Mouse (Mus musculus): ENCODE data around the gene Sct. TPM values are rescaled to one million over a fixed set of nuclear protein-coding genes. Genes with fewer than 3 reads are reported as not detected.

Sct gene
- polyA plus RNA-seq, 1 experiment from 2014 or later: 1.6 TPM

GRCm38 (mm10) chr7:141304537-141304936 lies 25.6 kb upstream of the Sct start:
- WGBS: 84% methylated on average over 4 of the region's 4 CpGs
- H3K4me3 ChIP-seq: no peak overlapping the region
- H3K4me1 ChIP-seq (replicated peaks): no peaks in the 10 kb centered on the region
- H3K4me2 ChIP-seq: no peak overlapping the region
- no peaks in the 10 kb centered on the region for H3K27me3 ChIP-seq
- no peaks in the 10 kb centered on the region for H3K9me3 ChIP-seq (replicated peaks)
- H3K27ac ChIP-seq: no peak overlapping the region
- no peak for ATAC-seq (replicated peaks; ENCODE audit: insufficient number of reproducible peaks, insufficient read depth, low FRiP score, low read depth)
- H3K9ac ChIP-seq: no peak overlapping the region
- H3K36me3 ChIP-seq: peaks cover 81% of the 10 kb centered on the region

- Histone ChIP-seq H3K27me3 (no peaks in the 10 kb centered on the region), H3K4me1 (replicated peaks) (no peaks in the 10 kb centered on the region), H3K4me3 (no peak overlapping the region), H3K27ac (no peak overlapping the region), H3K9ac (no peak overlapping the region), H3K9me3 (replicated peaks) (no peaks in the 10 kb centered on the region), H3K4me2 (no peak overlapping the region), H3K36me3 (peaks cover 73% of the 10 kb centered on the region)
- no peak for ATAC-seq (replicated peaks; ENCODE audit: insufficient number of reproducible peaks, insufficient read depth, low FRiP score, low read depth)
- WGBS: 84% methylated on average over 1 of the region's 1 CpGs
Measured at GRCm38 (mm10) chr7:141302702-141303268, 23.9 kb upstream of the Sct start.

GRCm38 (mm10) chr7:141301386-141301785 lies 22.5 kb upstream of the Sct start:
- no peaks in the 10 kb centered on the region for H3K4me1 ChIP-seq (replicated peaks)
- no peak overlapping the region for H3K4me2 ChIP-seq
- H3K9ac ChIP-seq: no peak overlapping the region
- H3K36me3 ChIP-seq: peaks cover 61% of the 10 kb centered on the region
- H3K9me3 ChIP-seq (replicated peaks): no peaks in the 10 kb centered on the region
- WGBS: 95% methylated on average over 9 of the region's 9 CpGs
- no peak for ATAC-seq (replicated peaks; ENCODE audit: insufficient number of reproducible peaks, insufficient read depth, low FRiP score, low read depth)
- H3K4me3 ChIP-seq: no peak overlapping the region
- no peaks in the 10 kb centered on the region for H3K27me3 ChIP-seq
- no peak overlapping the region for H3K27ac ChIP-seq

- WGBS: 92% methylated on average over 8 of the region's 8 CpGs
- peaks cover 7% of the 10 kb centered on the region for H3K4me1 ChIP-seq (replicated peaks)
- ATAC-seq (replicated peaks; ENCODE audit: insufficient number of reproducible peaks, insufficient read depth, low FRiP score, low read depth): no peak
- no peak overlapping the region for H3K9ac ChIP-seq
- H3K9me3 ChIP-seq (replicated peaks): no peaks in the 10 kb centered on the region
- H3K4me2 ChIP-seq: no peak overlapping the region
- peaks cover 43% of the 10 kb centered on the region for H3K36me3 ChIP-seq
- no peak overlapping the region for H3K4me3 ChIP-seq
- H3K27ac ChIP-seq: no peak overlapping the region
- peaks cover 19% of the 10 kb centered on the region for H3K27me3 ChIP-seq
Measured at GRCm38 (mm10) chr7:141299175-141299574, 20.2 kb upstream of the Sct start.

- Histone ChIP-seq H3K36me3 (peaks cover 35% of the 10 kb centered on the region), H3K9me3 (replicated peaks) (no peaks in the 10 kb centered on the region), H3K4me1 (replicated peaks) (peaks cover 18% of the 10 kb centered on the region), H3K4me2 (no peak overlapping the region), H3K4me3 (no peak overlapping the region), H3K27ac (no peak overlapping the region), H3K27me3 (peaks cover 30% of the 10 kb centered on the region), H3K9ac (no peak overlapping the region)
- 74% methylated on average over 3 of the region's 3 CpGs for WGBS
- ATAC-seq (replicated peaks; ENCODE audit: insufficient number of reproducible peaks, insufficient read depth, low FRiP score, low read depth): no peak
Measured at GRCm38 (mm10) chr7:141297926-141298650, 19.2 kb upstream of the Sct start.

GRCm38 (mm10) chr7:141294479-141294878 lies 15.5 kb upstream of the Sct start:
- peak overlapping the region; percentile 72 for H3K4me2 ChIP-seq
- H3K36me3 ChIP-seq: 0 out of 2 replicates have a peak, but pooled peaks cover 3% of the 10 kb centered on the region
- ATAC-seq (replicated peaks; ENCODE audit: insufficient number of reproducible peaks, insufficient read depth, low FRiP score, low read depth): no peak
- WGBS: 2% methylated on average over 18 of the region's 22 CpGs
- H3K9ac ChIP-seq: no peak overlapping the region
- H3K4me3 ChIP-seq: peak overlapping the region; percentile 42
- peaks cover 28% of the 10 kb centered on the region for H3K4me1 ChIP-seq (replicated peaks)
- H3K27me3 ChIP-seq: peaks cover 56% of the 10 kb centered on the region
- no peak overlapping the region for H3K27ac ChIP-seq
- H3K9me3 ChIP-seq (replicated peaks): no peaks in the 10 kb centered on the region

GRCm38 (mm10) chr7:141293852-141294471 lies 15.0 kb upstream of the Sct start:
- 1% methylated on average over 51 of the region's 53 CpGs for WGBS
- 0 out of 2 replicates have a peak, but pooled peaks have one; percentile 27 for ATAC-seq (replicated peaks; ENCODE audit: insufficient number of reproducible peaks, insufficient read depth, low FRiP score, low read depth)
- Histone ChIP-seq H3K9me3 (replicated peaks) (no peaks in the 10 kb centered on the region), H3K27me3 (peaks cover 56% of the 10 kb centered on the region), H3K4me3 (peak overlapping the region; percentile 42), H3K4me2 (peak overlapping the region; percentile 72), H3K9ac (peak overlapping the region; percentile 20), H3K36me3 (no peaks in the 10 kb centered on the region), H3K27ac (no peak overlapping the region), H3K4me1 (replicated peaks) (peaks cover 28% of the 10 kb centered on the region)

- no peaks in the 10 kb centered on the region for H3K9me3 ChIP-seq (replicated peaks)
- H3K27me3 ChIP-seq: peaks cover 56% of the 10 kb centered on the region
- peak overlapping the region; percentile 51 for H3K4me3 ChIP-seq
Measured at GRCm38 (mm10) chr7:141292583-141293388, 13.9 kb upstream of the Sct start.

GRCm38 (mm10) chr7:141291921-141292582 lies 13.1 kb upstream of the Sct start, which contains the start of gene Drd4:
Gene Drd4, plus strand, starts transcription at chr7:141292006.
- 3% methylated on average over 46 of the region's 46 CpGs for WGBS
- Histone ChIP-seq H3K9me3 (replicated peaks) (no peaks in the 10 kb centered on the region), H3K36me3 (no peaks in the 10 kb centered on the region), H3K27ac (no peak within 1 kb of the TSS), H3K4me1 (replicated peaks) (peaks cover 28% of the 10 kb centered on the region), H3K4me2 (peak within 1 kb of the TSS; percentile 83), H3K4me3 (peak within 1 kb of the TSS; percentile 51), H3K9ac (peak within 1 kb of the TSS; percentile 47), H3K27me3 (peaks cover 56% of the 10 kb centered on the region)
- no peak; the same call in 1 of the 2 replicates for ATAC-seq (replicated peaks; ENCODE audit: insufficient number of reproducible peaks, insufficient read depth, low FRiP score, low read depth)

More at GRCm38 (mm10) chr7:141292583-141293388, 13.9 kb upstream of the Sct start:
- Histone ChIP-seq H3K4me2 (peak overlapping the region; percentile 83; the same call in 1 of the 2 replicates), H3K9ac (no peak overlapping the region), H3K36me3 (no peaks in the 10 kb centered on the region), H3K4me1 (replicated peaks) (peaks cover 28% of the 10 kb centered on the region), H3K27ac (no peak overlapping the region)
- no peak for ATAC-seq (replicated peaks; ENCODE audit: insufficient number of reproducible peaks, insufficient read depth, low FRiP score, low read depth)
- 38% methylated on average over 15 of the region's 15 CpGs for WGBS

GRCm38 (mm10) chr7:141288042-141288441 lies 9.1 kb upstream of the Sct start:
- WGBS: 63% methylated on average over 3 of the region's 3 CpGs
- no peak overlapping the region for H3K9ac ChIP-seq
- H3K27ac ChIP-seq: no peak overlapping the region
- no peaks in the 10 kb centered on the region for H3K36me3 ChIP-seq
- no peak overlapping the region for H3K4me3 ChIP-seq
- H3K9me3 ChIP-seq (replicated peaks): no peaks in the 10 kb centered on the region
- H3K4me1 ChIP-seq (replicated peaks): peaks cover 10% of the 10 kb centered on the region
- no peak overlapping the region for H3K4me2 ChIP-seq
- peaks cover 26% of the 10 kb centered on the region for H3K27me3 ChIP-seq
- no peak for ATAC-seq (replicated peaks; ENCODE audit: insufficient number of reproducible peaks, insufficient read depth, low FRiP score, low read depth)
